Mouse (Mus musculus): Measurements from ENCODE around the gene Spred1.

- TF ChIP-seq CTCF (IDR thresholded peaks at IDR 0.05; ENCODE audit: borderline replicate concordance, control insufficient read depth, extremely low read depth, insufficient read depth, low read length, poor library complexity) (peak; percentile 87; the same call in 1 of the 2 replicates), POLR2A (IDR thresholded peaks at IDR 0.05; ENCODE audit: control insufficient read depth, extremely low read depth, insufficient read depth, low read length, poor library complexity) (no peak)
These were observed 59.2 kb downstream of the Spred1 start for GRCm38 (mm10) chr2:117180250-117180885.

Data from thymus, adult 2 months (tissue).